ENCODE assay signal across 9 mouse cellular contexts in genomic region chr4:96077261-96078125, GRCm38 (mm10). TPM values are rescaled to one million over a fixed set of nuclear protein-coding genes. Genes with fewer than 3 reads are reported as not detected.
A peak's percentile ranks its signal among the peaks of the same experiment; 100 is the strongest.
DNase-seq lines count a peak whose midpoint lies in the region; ATAC-seq and TF ChIP-seq lines count a peak whose summit lies in the region.
"Had no signal": no experiment of that assay in that cellular context is flagged by ENCODE, and none has a peak within 500 bp of the region (broad histone marks: within the 10 kb centered on the region; RNA-seq: fewer than 3 reads in every experiment).

Gene Cyp2j13 (minus strand): TSS chr4:96077546.

- WGBS in forebrain, embryonic 11.5 days = 6% methylated on average over 20 of the region's 20 CpGs
- WGBS in hindbrain, embryonic 10.5 days = 9% methylated on average over 20 of the region's 20 CpGs

- peak; percentile 92 for ATAC-seq in forebrain, embryonic 11.5 days (replicated peaks; ENCODE audit: low FRiP score)

- peak within 1 kb of the TSS; percentile 38; the same call in 1 of the 2 replicates for H3K4me2 ChIP-seq in forebrain, embryonic 11.5 days (ENCODE audit: low read depth, low read length, severe bottlenecking)

- H3K9ac ChIP-seq in ES-E14 (ENCODE audit: insufficient read depth, low read depth, low read length, poor library complexity, severe bottlenecking) = no peak within 1 kb of the TSS
- H3K9ac ChIP-seq in forebrain, embryonic 11.5 days (ENCODE audit: low read length) = peak within 1 kb of the TSS; percentile 13; the same call in 1 of the 2 replicates

- TF ChIP-seq CTCF in layer of hippocampus, adult 2 months (conservative IDR thresholded peaks at IDR 0.05) = no peak

- no peak within 1 kb of the TSS for H3K27ac ChIP-seq in ES-E14 (ENCODE audit: insufficient read depth, low read depth, low read length, poor library complexity, severe bottlenecking)
- H3K27ac ChIP-seq in forebrain, embryonic 11.5 days (ENCODE audit: low read depth, low read length) = no peak within 1 kb of the TSS
- H3K27ac ChIP-seq in hindbrain, embryonic 10.5 days = no peak within 1 kb of the TSS
- H3K27ac ChIP-seq in layer of hippocampus, adult 2 months = peak within 1 kb of the TSS; percentile 32; the same call in 1 of the 2 replicates

- H3K27me3 ChIP-seq in forebrain, embryonic 11.5 days (ENCODE audit: control insufficient read depth, insufficient read depth, low read length) = no peaks in the 10 kb centered on the region
- 0 out of 2 replicates have a peak, but pooled peaks cover 3% of the 10 kb centered on the region for H3K27me3 ChIP-seq in hindbrain, embryonic 10.5 days (ENCODE audit: insufficient read depth, poor library complexity, severe bottlenecking)

- peak within 1 kb of the TSS; percentile 52 to 57 for H3K4me3 ChIP-seq in ES-E14 (ENCODE audit: insufficient read depth in 1 of 2, low read depth in 1 of 2, low read length in 2 of 2, poor library complexity in 1 of 2, severe bottlenecking in 1 of 2)
- H3K4me3 ChIP-seq in forebrain, embryonic 11.5 days (ENCODE audit: low read depth, low read length) = peak within 1 kb of the TSS; percentile 1; the same call in 1 of the 2 replicates
- H3K4me3 ChIP-seq in hindbrain, embryonic 10.5 days = peak within 1 kb of the TSS; percentile 38
- peak within 1 kb of the TSS; percentile 15; the same call in 1 of the 2 replicates for H3K4me3 ChIP-seq in layer of hippocampus, adult 2 months
- H3K4me3 ChIP-seq: myocyte had no signal

- DNase-seq in ES-E14 (ENCODE audit: low read depth, low spot score) (no peak), adipocyte (ENCODE audit: low spot score) (no peak)
- peak; percentile 79 for DNase-seq in brain, adult 2 months (ENCODE audit: low read depth, low spot score)
- peak; percentile 59 for DNase-seq in forebrain, embryonic 11.5 days (ENCODE audit: low spot score)
- DNase-seq in hindbrain, embryonic 10.5 days (ENCODE audit: low spot score) = peak; percentile 20
- DNase-seq in layer of hippocampus, adult 2 months (ENCODE audit: low spot score in 2 of 2) = peak; percentile 9 to 21
- peak; percentile 37 for DNase-seq in neural tube, embryonic 10.5 days (ENCODE audit: extremely low spot score, low spot score)
- no peak for DNase-seq in T-cell, adult 2 months (ENCODE audit: low spot score)

- H3K4me1 ChIP-seq in ES-E14 (ENCODE audit: control insufficient read depth in 2 of 2, insufficient read depth in 2 of 2, low read length in 2 of 2, poor library complexity in 1 of 2) = no peaks in the 10 kb centered on the region
- H3K4me1 ChIP-seq in forebrain, embryonic 11.5 days (replicated peaks; ENCODE audit: control insufficient read depth, insufficient read depth, low read length) = 0 out of 2 replicates have a peak, but pooled peaks cover 2% of the 10 kb centered on the region
- H3K4me1 ChIP-seq in hindbrain, embryonic 10.5 days (replicated peaks) = peaks cover 11% of the 10 kb centered on the region

- H3K9me3 ChIP-seq in ES-E14 (ENCODE audit: control insufficient read depth, insufficient read depth, low read depth, low read length) = no peaks in the 10 kb centered on the region
- no peaks in the 10 kb centered on the region for H3K9me3 ChIP-seq in forebrain, embryonic 11.5 days (ENCODE audit: control insufficient read depth, low read length)
- H3K9me3 ChIP-seq in hindbrain, embryonic 10.5 days = no peaks in the 10 kb centered on the region

- in situ Hi-C loops in ES-E14 (cut with MboI; ENCODE audit: low sequenced_read_pairs in 2 of 2, unreplicated experiment in 2 of 2) = no loop called here

- H3K36me3 ChIP-seq in ES-E14 (ENCODE audit: control insufficient read depth, insufficient read depth, low read length, poor library complexity, severe bottlenecking) = no peaks in the 10 kb centered on the region
- H3K36me3 ChIP-seq in forebrain, embryonic 11.5 days (ENCODE audit: control insufficient read depth, insufficient read depth, low read length) = no peaks in the 10 kb centered on the region
- H3K36me3 ChIP-seq in hindbrain, embryonic 10.5 days = no peaks in the 10 kb centered on the region

TF ChIP-seq in ES-E14, 5 proteins besides CTCF, POLR2A, EP300 and RAD21:
- TF ChIP-seq ZC3H11A (IDR thresholded peaks at IDR 0.05; ENCODE audit: borderline replicate concordance, low read depth, low read length) = no peak

RNA-seq across cellular contexts. Expression of gene Cyp2j13, which starts in this region (rescaled TPM):
- 0.32 and 0.40 TPM in 2 replicates for total RNA-seq in ES-E14 (2012; rRNA removed)
- polyA plus RNA-seq in forebrain, embryonic 11.5 days (2014; fragmentation: Nextera tagmentation; extraction: Ambion mirVana) = 0.24 TPM in 1 of 2 replicates, not detected in the other
- not detected in 2 replicates for polyA plus RNA-seq in hindbrain, embryonic 10.5 days (2016; fragmentation: Nextera tagmentation; extraction: Ambion mirVana)
- total RNA-seq in layer of hippocampus, adult 2 months (2021) = 1 to 10 TPM; 1.6 to 2.2 TPM
- polyA plus RNA-seq: myocyte had no signal

Comparison
In these comparisons a context has a peak if more than half of its experiments do, and no peak if none do; other contexts are left out.
1. Peak in DNase-seq, ATAC-seq, H3K4me3 ChIP-seq, H3K9ac ChIP-seq and H3K4me2 ChIP-seq in forebrain, embryonic 11.5 days; RNA of the gene not detected or under 1 TPM.
2. Peak in DNase-seq and H3K4me3 ChIP-seq in hindbrain, embryonic 10.5 days; RNA of the gene not detected or under 1 TPM.
3. DNase-seq: peak in brain, adult 2 months (single experiment), layer of hippocampus, adult 2 months (2 of 2) and neural tube, embryonic 10.5 days (single experiment); none in ES-E14 (single experiment), T-cell, adult 2 months (single experiment) and adipocyte (single experiment).
4. H3K4me3 ChIP-seq: peak in every context shown above with its lines; median percentile 54 in ES-E14; 38 in hindbrain, embryonic 10.5 days; 15 in layer of hippocampus, adult 2 months; 1 in forebrain, embryonic 11.5 days.